Mouse (Mus musculus) MEL (cell line): ENCODE data around the gene Frrs1l.

Experiments used
- CTCF ChIP-seq, 3 experiments: IDR thresholded peaks in 2 of 3; conservative IDR thresholded peaks in 1 of 3; 2 replicates each; pipeline ENCODE4 v1.5.1; 2011 to 2012; ENCODE audit warnings: low read length in 3 of 3, low read depth in 2 of 3, mild to moderate bottlenecking in 2 of 3, improper control_type of control experiment in 1 of 3, inconsistent platforms in 1 of 3, mixed read lengths in 1 of 3, moderate library complexity in 1 of 3; ENCODE audit not compliant: control insufficient read depth in 1 of 3, insufficient read depth in 1 of 3, poor library complexity in 1 of 3, severe bottlenecking in 1 of 3
- GATA1 ChIP-seq: IDR thresholded peaks from 2 replicates; pipeline ENCODE4 v1.6.1; 2011; ENCODE audit warnings: low read depth, low read length, improper control_type of control experiment
- MXI1 ChIP-seq: IDR thresholded peaks from 2 replicates; pipeline ENCODE4 v1.6.1; 2011; ENCODE audit warnings: mild to moderate bottlenecking, low read depth, low read length, improper control_type of control experiment
- NRF1 ChIP-seq: IDR thresholded peaks from 2 replicates; pipeline ENCODE4 v1.6.1; 2014; ENCODE audit warnings: low read depth, mild to moderate bottlenecking, inconsistent platforms, low read length, improper control_type of control experiment, moderate library complexity; ENCODE audit not compliant: poor library complexity, insufficient read depth, severe bottlenecking
- SMC3 ChIP-seq: IDR thresholded peaks from 2 replicates; pipeline ENCODE4 v1.6.1; 2011; ENCODE audit warnings: low read depth, low read length, improper control_type of control experiment

DNA sequence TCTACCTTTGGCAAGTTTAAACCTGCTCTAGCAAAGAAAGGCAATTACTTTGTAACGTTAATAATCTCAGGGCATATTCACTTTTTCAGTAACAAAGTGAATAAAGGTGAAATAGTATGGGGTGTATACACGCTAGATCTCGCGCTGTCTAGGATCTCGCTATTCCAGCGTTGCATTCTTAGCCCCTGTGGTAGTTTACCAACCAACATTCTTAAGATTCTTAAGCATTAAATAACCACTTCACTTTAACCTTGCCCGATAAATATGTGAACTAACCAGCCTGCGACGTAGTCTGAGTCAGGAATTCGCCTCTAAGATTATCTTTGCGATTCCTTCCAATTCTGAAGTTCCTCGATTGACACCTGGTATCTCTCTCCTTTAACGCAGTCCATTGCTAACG, 44.0 kb downstream of the Frrs1l start:
- no peak for TF ChIP-seq CTCF (IDR thresholded peaks at IDR 0.05 in 2 of 3, conservative IDR thresholded peaks at IDR 0.05 in 1 of 3; ENCODE audit: control insufficient read depth in 1 of 3, insufficient read depth in 1 of 3, low read depth in 2 of 3, low read length in 3 of 3, poor library complexity in 1 of 3, severe bottlenecking in 1 of 3)
- no peak for TF ChIP-seq NRF1
- TF ChIP-seq SMC3: no peak
- no peak for TF ChIP-seq GATA1
- no peak for TF ChIP-seq MXI1
